Mouse (Mus musculus): Measurements from ENCODE around the gene Tcl1b5.
"Not testable (repeated sequence)": the region's sequence is repeated elsewhere in the genome, so short reads cannot be mapped to it uniquely, and the experiment has no call there.

GRCm38 (mm10) chr12:105201657-105202056 is 25.5 kb downstream of the Tcl1b5 start, which contains the start of gene Tcl1b4:
- not testable (repeated sequence) for TF ChIP-seq CTCF (conservative IDR thresholded peaks at IDR 0.05; ENCODE audit: low read length); POU5F1 (IDR thresholded peaks at IDR 0.05; ENCODE audit: borderline replicate concordance, low read length)

Data from E14TG2a.4 (cell line).